Mouse (Mus musculus) stomach, postnatal 0 days (tissue): Measurements from ENCODE around the gene Fbxl21. TPM values are rescaled to one million over a fixed set of nuclear protein-coding genes. Genes with fewer than 3 reads are reported as not detected.
A peak's percentile ranks its signal among the peaks of the same experiment; 100 is the strongest.

Experiments used
- ATAC-seq: fragments of 200-750 bp; cut with Nextera tagmentation; 2 replicates; pipeline ENCODE4 v1.8.0; 2017; ENCODE audit not compliant: low FRiP score, low TSS enrichment
- DNase-seq: peaks from one replicate; pipeline ENCODE4 v3.0.0-alpha.2; 2016; ENCODE audit warnings: low spot score
- H3K27ac ChIP-seq: fragments of 300-500 bp; sonication (generic); replicated peaks from 2 replicates; pipeline ENCODE4 v1.5.1; 2014; ENCODE audit warnings: mild to moderate bottlenecking, control low read depth
- H3K27me3 ChIP-seq: fragments of 300-500 bp; sonication (generic); 2 replicates; pipeline ENCODE4 v1.6.1; 2014; ENCODE audit warnings: low read length; ENCODE audit not compliant: control insufficient read depth, insufficient read depth
- H3K36me3 ChIP-seq: fragments of 300-500 bp; sonication (generic); 2 replicates; pipeline ENCODE4 v1.6.1; 2014; ENCODE audit warnings: low read length, mixed read lengths; ENCODE audit not compliant: control insufficient read depth, insufficient read depth
- H3K4me1 ChIP-seq: fragments of 300-500 bp; sonication (generic); replicated peaks from 2 replicates; pipeline ENCODE4 v1.6.1; 2014; ENCODE audit warnings: antibody characterized with exemption; ENCODE audit not compliant: control insufficient read depth, insufficient read depth
- H3K4me2 ChIP-seq: fragments of 300-500 bp; sonication (generic); replicated peaks from 2 replicates; pipeline ENCODE4 v1.6.1; 2014; ENCODE audit warnings: low read depth, mild to moderate bottlenecking, control low read depth, moderate library complexity
- H3K4me3 ChIP-seq: fragments of 300-500 bp; sonication (generic); 2 replicates; pipeline ENCODE4 v1.5.1; 2014; ENCODE audit warnings: low read depth, low read length, control low read depth
- H3K9ac ChIP-seq: fragments of 300-500 bp; sonication (generic); 2 replicates; pipeline ENCODE4 v1.6.1; 2014; ENCODE audit warnings: mild to moderate bottlenecking, low read length, control low read depth, mixed read lengths
- H3K9me3 ChIP-seq: fragments of 300-500 bp; sonication (generic); 2 replicates; pipeline ENCODE4 v1.6.1; 2016; ENCODE audit warnings: low read length; ENCODE audit not compliant: control insufficient read depth
- CTCF ChIP-seq: IDR thresholded peaks from 2 replicates; pipeline ENCODE4 v1.5.1; 2016; ENCODE audit warnings: antibody characterized with exemption, low read depth, mild to moderate bottlenecking, moderate library complexity
- EP300 ChIP-seq: optimal IDR thresholded peaks from 2 replicates; pipeline ENCODE3; 2016; ENCODE audit warnings: antibody characterized with exemption
- WGBS: fragments of 180-500 bp; shearing (Covaris S2); extraction: QIAGEN DNeasy Blood & Tissue Kit; methylation state at CpG from one replicate; pipeline ENCODE4 v1.1.7; 2014; 5-methylcytosine and 5-hydroxymethylcytosine counted together
- polyA plus RNA-seq: library from polyadenylated mRNA; unstranded; fragments of >200 nt; fragmentation: Nextera tagmentation; extraction: Ambion mirVana; gene quantifications from 2 replicates; pipeline ENCODE4 v1.2.1, GENCODE M21; 2015

The Fbxl21 gene
- polyA plus RNA-seq, 1 experiment from 2014 or later = 1.2 TPM

GRCm38 (mm10) chr13:56581961-56582434 is 59.7 kb downstream of the Fbxl21 start:
- Histone ChIP-seq H3K27me3 (no peaks in the 10 kb centered on the region), H3K4me3 (no peak overlapping the region), H3K27ac (peak overlapping the region; percentile 81), H3K4me2 (no peak overlapping the region; the same call in 1 of the 2 replicates), H3K9me3 (no peaks in the 10 kb centered on the region), H3K9ac (peak overlapping the region; percentile 41; the same call in 1 of the 2 replicates), H3K36me3 (no peaks in the 10 kb centered on the region), H3K4me1 (0 out of 2 replicates have a peak, but pooled peaks cover 3% of the 10 kb centered on the region)
- ATAC-seq (peak; percentile 92), DNase-seq (peak; percentile 68)
- 4% methylated on average over 6 of the region's 6 CpGs for WGBS
- TF ChIP-seq CTCF = no peak
- TF ChIP-seq EP300 = no peak

GRCm38 (mm10) chr13:56582720-56583119 is 60.4 kb downstream of the Fbxl21 start:
- H3K4me3 ChIP-seq = no peak overlapping the region
- DNase-seq = no peak
- ATAC-seq = no peak; the same call in 1 of the 2 replicates

GRCm38 (mm10) chr13:56586046-56586445 is 63.8 kb downstream of the Fbxl21 start:
- H3K36me3 ChIP-seq = no peaks in the 10 kb centered on the region
- ATAC-seq = no peak
- TF ChIP-seq CTCF = no peak
- no peak for TF ChIP-seq EP300
- no peak for DNase-seq
- no peak overlapping the region for H3K4me3 ChIP-seq
- no peak overlapping the region for H3K27ac ChIP-seq
- peaks cover 3% of the 10 kb centered on the region; the same call in 1 of the 2 replicates for H3K4me1 ChIP-seq
- no peak overlapping the region for H3K4me2 ChIP-seq
- no peaks in the 10 kb centered on the region for H3K9me3 ChIP-seq
- H3K9ac ChIP-seq = no peak overlapping the region
- H3K27me3 ChIP-seq = no peaks in the 10 kb centered on the region
- 59% methylated on average over 3 of the region's 3 CpGs for WGBS

More at GRCm38 (mm10) chr13:56582720-56583119, 60.4 kb downstream of the Fbxl21 start:
- H3K9ac ChIP-seq = no peak overlapping the region
- TF ChIP-seq EP300 = no peak
- no peak for TF ChIP-seq CTCF
- H3K9me3 ChIP-seq = no peaks in the 10 kb centered on the region
- WGBS = 57% methylated on average over 3 of the region's 3 CpGs
- H3K4me2 ChIP-seq = no peak overlapping the region
- H3K27ac ChIP-seq = peak overlapping the region; percentile 49
- 0 out of 2 replicates have a peak, but pooled peaks cover 3% of the 10 kb centered on the region for H3K4me1 ChIP-seq
- no peaks in the 10 kb centered on the region for H3K36me3 ChIP-seq
- no peaks in the 10 kb centered on the region for H3K27me3 ChIP-seq

Other genes with a start within 250 kb of the Fbxl21 start
- 10.1 and 10.6 TPM in 2 replicates for gene Cxcl14, start 225.9 kb upstream of the Fbxl21 start, polyA plus RNA-seq
- not detected in 2 replicates for gene Gm3045, start 95.9 kb upstream of the Fbxl21 start, polyA plus RNA-seq
- 0.08 and 0.13 TPM in 2 replicates for gene Slc25a48, start 84.1 kb upstream of the Fbxl21 start, polyA plus RNA-seq
- not detected in 2 replicates for gene Il9, start 40.2 kb upstream of the Fbxl21 start, polyA plus RNA-seq
- gene Lect2, start 26.0 kb downstream of the Fbxl21 start, polyA plus RNA-seq = 0.19 and 0.27 TPM in 2 replicates
- 140 and 149 TPM in 2 replicates for gene Tgfbi, start 87.1 kb downstream of the Fbxl21 start, polyA plus RNA-seq
- 9.4 and 10.3 TPM in 2 replicates for gene Smad5, start 180.5 kb downstream of the Fbxl21 start, polyA plus RNA-seq
- gene Gm45623, start 231.4 kb downstream of the Fbxl21 start, polyA plus RNA-seq = 0.97 and 1.5 TPM in 2 replicates